Mouse (Mus musculus): ENCODE data around the gene Dst.

Gene Dst

DNA sequence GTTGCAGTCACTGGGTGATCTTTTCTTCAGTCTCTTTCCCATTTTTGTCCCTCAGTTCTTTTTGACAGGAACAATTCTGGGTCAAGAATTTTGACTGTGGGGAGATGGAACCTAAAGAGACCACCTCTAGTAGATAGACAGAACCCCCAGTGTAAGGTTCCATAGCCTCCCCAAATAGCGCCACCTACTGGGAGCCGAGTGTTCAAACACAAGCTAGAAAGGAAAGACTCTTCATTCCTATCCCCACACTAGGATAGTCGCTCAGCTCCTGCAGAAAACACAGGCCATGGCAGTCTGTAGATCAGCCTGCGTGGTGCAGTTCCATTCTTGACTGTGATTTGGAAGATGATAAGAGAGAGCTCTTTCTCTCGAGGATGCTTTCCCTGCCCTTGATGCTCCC is 160.3 kb downstream of the Dst start:
- no peak for DNase-seq

- DNase-seq, result no peak
These were observed 161.7 kb downstream of the Dst start for GRCm38 (mm10) chr1:34069514-34070290.

DNA sequence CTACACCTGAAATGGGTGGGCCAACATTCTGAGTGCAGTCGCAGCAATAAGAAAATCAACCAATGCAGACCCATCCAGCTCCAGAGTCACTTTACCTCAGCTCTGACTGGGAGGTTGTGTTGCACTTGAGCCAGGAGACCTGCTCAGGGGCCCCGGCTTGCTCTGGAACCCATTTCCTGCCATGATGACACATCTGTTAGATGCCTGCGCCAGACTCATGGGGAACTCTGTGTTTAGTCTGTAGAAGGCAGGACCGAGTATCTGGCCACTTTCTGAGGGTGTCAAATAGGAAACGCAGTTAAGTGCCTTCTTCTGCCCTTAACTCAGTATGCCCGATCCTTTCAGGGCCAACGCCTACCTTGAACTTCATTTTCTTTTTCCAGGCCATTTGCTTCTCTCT is 162.4 kb downstream of the Dst start:
- no peak for DNase-seq

DNA sequence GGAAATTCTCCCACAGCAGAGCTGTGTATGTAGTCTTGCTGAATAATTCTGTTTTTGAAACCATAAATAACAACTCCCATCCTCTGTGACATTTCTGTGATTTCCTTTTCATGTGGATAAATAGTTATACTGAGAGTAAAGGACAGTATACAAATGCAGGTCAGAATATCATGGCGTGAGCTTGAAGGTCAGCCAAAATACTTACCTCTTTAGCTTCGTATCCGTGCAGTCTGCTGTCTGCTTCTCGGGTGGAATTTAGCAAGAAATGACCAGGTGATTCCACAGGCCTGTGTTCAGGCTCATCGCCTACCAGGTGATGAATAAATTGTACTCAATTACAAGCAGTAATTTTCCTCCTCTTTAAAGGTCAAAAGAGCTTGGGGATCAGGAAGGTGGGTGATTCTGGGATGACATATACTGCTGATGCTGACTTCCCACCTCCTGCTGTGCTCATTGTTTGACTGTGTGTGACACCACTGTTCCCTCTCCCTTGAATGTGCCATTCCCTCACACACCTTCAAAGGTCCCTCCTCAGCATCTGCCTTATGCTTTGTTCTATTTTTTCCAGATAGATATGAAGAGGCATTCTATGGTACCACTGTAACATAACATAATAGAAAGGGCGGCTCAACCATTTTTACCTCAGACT is 163.1 kb downstream of the Dst start:
- no peak for DNase-seq

- DNase-seq, result no peak
These were observed 164.2 kb downstream of the Dst start for GRCm38 (mm10) chr1:34072262-34072661.

DNA sequence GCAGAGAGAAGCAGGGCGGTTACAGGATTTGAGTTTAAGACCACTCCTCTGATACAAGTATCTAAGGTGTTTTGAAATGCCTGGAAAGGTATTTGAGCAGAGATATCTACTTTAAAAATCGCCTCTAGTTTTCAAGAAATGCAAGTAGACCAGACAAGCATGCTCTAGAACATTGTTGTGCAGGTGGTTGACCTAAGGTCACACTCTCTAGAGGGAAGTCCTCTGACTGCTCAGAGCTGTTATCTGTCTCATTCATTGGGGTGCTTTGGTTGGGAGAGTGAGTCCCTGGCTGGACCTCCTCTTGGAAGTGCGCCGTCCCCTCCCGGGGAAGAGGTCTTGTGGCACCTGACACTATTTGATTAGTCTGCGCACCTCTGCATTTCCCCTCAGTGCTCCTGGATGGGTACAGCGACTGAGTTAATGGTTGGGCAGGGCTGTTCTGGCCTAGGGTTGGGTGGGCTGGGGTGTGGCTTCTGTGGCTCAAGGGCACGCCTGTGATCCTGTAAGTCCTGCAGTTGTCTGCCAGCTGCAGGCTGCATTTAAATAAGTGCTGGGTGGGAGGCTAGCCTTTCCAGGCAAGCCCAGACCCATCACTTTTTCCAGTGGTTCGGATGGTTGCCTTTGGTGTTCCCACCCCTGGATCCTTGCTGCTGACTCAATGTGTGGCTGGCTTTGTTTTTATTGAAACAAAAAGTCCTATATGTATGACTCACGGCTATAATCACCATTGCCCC is 165.6 kb downstream of the Dst start:
- DNase-seq, result no peak

- DNase-seq, result no peak
These were observed 166.5 kb downstream of the Dst start for GRCm38 (mm10) chr1:34074245-34075187.

DNA sequence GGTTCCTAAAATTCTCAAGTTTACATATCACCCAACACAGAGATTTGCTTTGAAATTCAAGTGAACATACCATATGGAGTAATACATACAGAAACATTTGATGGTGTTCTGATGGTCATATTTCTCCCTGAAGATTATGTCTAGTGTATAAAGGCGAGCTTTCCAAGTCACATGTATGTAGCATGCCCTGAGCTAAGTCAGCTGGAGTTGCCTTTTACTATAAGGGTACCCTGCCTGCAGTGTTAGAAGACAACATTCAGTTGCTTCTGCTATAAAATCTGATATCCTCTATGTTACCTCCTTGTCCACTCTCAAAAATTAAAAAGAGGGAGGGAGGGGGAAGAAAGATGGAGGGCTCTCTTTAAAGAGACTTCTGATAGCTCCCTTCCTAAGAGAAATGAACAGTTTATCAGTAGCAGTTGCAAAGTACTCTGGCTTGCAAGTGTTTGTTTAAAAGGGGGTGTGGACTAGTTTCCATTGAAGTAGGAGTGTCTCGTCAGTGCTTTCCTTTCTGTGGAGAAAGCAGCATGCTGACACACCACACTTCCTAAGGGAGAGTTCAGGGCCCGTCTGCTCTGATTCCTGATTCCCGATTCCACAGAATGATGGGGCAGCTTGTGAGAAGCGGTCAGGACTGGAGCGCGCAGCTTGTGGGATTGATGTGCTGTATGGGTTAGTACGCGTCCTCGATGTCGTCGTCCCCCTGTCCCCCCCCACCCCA is 168.8 kb downstream of the Dst start:
- DNase-seq, result no peak

- no peak for DNase-seq
These were observed 169.4 kb downstream of the Dst start for GRCm38 (mm10) chr1:34077422-34077790.

- no peak for DNase-seq
These were observed 169.9 kb downstream of the Dst start for GRCm38 (mm10) chr1:34077941-34078340.

DNA sequence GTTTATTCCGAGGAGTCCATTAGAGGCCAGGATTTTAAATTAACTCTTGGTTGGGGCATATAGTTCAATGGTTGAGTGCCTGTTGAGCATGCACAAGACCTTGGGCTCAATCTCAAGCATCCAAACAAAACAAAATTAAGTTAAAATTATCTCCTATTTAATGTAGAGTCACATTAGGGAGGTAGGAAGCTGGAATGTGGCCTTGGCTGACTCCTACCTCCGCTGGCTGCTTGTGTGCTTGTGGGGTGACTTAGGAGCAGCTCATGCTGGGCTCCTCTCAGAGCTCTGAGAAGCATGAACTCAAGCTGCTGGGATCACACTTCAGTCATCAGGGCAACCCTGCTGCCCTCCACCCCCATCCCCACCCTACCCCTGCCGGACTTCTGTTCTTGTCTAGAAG is 181.0 kb downstream of the Dst start:
- no peak for DNase-seq

DNA sequence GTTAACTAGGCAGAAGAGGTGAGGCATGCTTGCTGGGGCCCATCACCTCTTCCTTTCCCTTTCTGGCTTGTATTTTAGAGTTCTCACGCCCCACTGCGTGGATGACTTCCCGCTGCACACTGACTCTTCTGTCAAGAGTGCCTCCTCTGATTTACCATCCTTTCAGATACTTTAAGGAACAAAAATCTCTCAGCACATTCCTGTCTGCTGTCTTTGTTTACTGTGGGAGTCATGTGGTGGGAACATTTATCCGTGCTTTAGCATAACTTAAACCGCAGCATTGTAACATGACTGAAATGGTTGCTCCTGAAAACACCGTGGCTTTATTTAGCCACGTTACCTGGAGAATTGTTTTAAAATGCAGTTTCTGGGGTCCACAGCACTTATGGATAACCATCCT is 182.7 kb downstream of the Dst start:
- no peak for DNase-seq

- no peak for DNase-seq
These were observed 185.6 kb downstream of the Dst start for GRCm38 (mm10) chr1:34093652-34094051.

DNA sequence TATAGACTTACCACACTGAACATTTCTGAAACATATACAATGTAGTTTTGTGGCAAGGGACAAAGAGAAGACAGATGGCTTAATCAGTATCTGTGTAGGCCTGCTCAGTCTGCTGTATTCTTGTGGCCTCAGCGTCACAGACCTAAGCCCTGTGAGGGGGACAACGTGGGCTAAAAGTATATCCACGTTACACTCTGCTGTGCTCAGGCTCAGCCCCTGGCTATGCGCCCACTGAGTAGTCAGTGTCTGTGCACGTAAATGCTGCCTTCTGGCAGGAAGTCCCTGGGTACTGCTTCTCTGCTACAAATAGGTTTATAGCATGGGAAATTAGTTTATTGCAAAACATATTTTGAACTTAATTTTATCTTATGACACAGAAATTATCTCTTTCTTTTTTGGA is 186.3 kb downstream of the Dst start:
- DNase-seq, result peak; percentile 43

- no peak for DNase-seq
These were observed 187.1 kb downstream of the Dst start for GRCm38 (mm10) chr1:34095173-34095572.

DNA sequence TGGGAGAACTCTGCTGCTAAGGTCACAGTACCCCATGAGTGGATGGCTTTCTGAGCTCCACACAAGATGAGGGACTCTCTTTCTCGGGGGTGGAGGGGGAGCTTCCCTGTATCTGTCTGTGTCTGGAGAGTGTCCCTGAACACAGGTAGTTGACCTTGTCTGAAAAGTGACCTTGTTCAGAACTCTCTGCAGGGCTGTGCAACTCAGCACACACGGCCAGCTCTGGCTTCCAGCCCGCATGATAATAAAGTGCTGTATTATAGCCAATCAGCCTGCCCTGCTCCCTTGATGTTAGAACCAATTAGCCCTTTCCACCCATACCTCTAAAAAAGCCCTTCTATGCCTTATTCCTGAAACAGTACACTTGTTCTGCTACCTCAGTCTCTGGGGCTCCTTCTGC is 188.9 kb downstream of the Dst start:
- DNase-seq, result peak; percentile 37

DNA sequence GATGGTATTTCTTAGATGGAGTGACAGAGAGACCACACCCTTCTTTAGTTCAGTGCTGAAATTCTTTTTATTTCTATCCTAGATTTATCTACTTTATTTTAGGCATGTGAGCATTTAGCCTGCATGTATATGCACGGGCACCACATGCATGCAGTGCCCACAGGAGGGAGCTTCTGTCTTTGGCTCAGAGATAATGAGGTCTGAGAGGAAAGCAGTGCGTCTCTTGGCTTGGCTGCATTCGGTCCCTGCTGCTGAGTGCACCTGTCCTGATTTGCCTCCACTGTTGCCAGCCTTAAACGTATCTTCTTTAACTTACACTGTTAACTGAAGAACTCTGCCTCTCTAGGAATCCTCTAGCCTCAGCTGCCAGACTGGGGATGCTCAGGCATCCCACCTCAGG is 189.6 kb downstream of the Dst start:
- peak; percentile 90 for DNase-seq

- DNase-seq, result peak; percentile 70
These were observed 191.4 kb downstream of the Dst start for GRCm38 (mm10) chr1:34099439-34099838.

DNA sequence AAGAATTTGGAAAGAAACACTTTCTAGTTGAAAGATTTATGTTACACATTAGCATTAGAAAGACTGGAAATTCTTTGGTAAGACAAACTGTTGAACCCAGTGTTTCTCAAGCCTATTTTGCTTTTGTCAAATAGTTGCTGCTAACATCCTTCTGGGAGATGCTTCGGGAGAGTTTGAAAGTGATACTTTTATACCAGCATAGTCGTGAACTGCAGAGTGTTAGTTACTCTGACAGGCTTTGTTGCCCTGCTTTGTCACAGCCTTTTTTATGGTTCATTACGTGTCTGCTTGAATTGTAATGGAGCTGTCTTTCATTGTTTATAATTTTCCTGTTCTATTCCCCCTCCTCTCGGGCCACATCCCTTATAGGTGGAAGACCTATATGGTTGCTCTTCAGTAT is 192.4 kb downstream of the Dst start:
- DNase-seq, result no peak

GRCm38 (mm10) chr1:34102604-34103003 is 194.6 kb downstream of the Dst start:
- DNase-seq, result no peak

- DNase-seq, result no peak
These were observed 195.2 kb downstream of the Dst start for GRCm38 (mm10) chr1:34103176-34103575.

DNA sequence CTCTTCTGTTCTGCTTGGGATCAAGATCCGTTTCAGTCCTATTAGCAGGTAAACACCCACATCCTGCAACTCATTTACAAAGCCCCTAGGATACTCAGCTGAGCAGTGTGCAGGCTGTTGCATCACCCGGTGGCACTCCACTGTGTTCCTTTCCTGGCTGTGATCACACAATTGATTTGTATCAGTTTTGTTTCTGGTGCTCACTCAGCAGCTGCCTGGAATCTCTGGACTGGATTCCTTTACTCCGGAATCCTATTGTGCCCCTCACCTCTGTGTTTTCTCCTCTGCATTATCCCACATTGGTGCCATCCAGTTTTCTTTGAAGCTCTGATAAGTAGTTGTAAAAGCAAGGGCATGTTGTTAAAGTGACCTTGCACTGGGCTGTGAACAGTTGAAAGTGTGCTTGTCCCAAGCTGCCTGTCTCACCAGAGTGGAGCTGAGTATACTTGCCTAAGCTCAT is 195.7 kb downstream of the Dst start:
- no peak for DNase-seq
